Mouse (Mus musculus) megakaryocyte-erythroid progenitor cell, adult 5-6 weeks (primary cell): Measurements from ENCODE around the gene Gm49396. TPM values are rescaled to one million over a fixed set of nuclear protein-coding genes. Genes with fewer than 3 reads are reported as not detected.

Source experiments
- ATAC-seq: replicated peaks from 2 replicates; pipeline ENCODE4 v1.8.0; 2016; ENCODE audit warnings: mild to moderate bottlenecking, inconsistent platforms; ENCODE audit not compliant: severe bottlenecking, poor library complexity, low FRiP score, low TSS enrichment
- total RNA-seq, 2 experiments: library from RNA; stranded (forward) in 1 of 2; stranded (reverse) in 1 of 2; fragments of 200-1000, 215-1000 nt in 1 of 2; fragments of >200 nt in 1 of 2; fragmentation: Nextera tagmentation in 1 of 2; gene quantifications; 2 replicates each; pipeline ENCODE4 v1.2.3; 2014 to 2017

Gene Gm49396
- total RNA-seq, 2 experiments from 2014 or later: 1.5 to 14.0 TPM

GRCm38 (mm10) chr7:30551445-30552101, 11.6 kb upstream of the Gm49396 start:
- ATAC-seq: peak; percentile 46

- ATAC-seq: peak; percentile 88
Measured at GRCm38 (mm10) chr7:30552102-30553020, 10.8 kb upstream of the Gm49396 start, which contains the start of the genes Hspb6 and Proser3. Gene Hspb6, plus strand, starts transcription at chr7:30552178. Gene Proser3, minus strand, starts transcription at chr7:30552299.

GRCm38 (mm10) chr7:30553021-30553589, 10.0 kb upstream of the Gm49396 start:
- 0 out of 2 replicates have a peak, but pooled peaks have one; percentile 11 for ATAC-seq

- no peak for ATAC-seq
Measured at GRCm38 (mm10) chr7:30553810-30554584, 9.1 kb upstream of the Gm49396 start.

- no peak for ATAC-seq
Measured at GRCm38 (mm10) chr7:30556894-30557536, 6.1 kb upstream of the Gm49396 start.

- no peak for ATAC-seq
Measured at GRCm38 (mm10) chr7:30557901-30558514, 5.1 kb upstream of the Gm49396 start.

GRCm38 (mm10) chr7:30558656-30559442, 4.3 kb upstream of the Gm49396 start:
- ATAC-seq: no peak

- ATAC-seq: peak; percentile 77
Measured at GRCm38 (mm10) chr7:30559443-30559954, 3.6 kb upstream of the Gm49396 start, which contains the start of gene Lin37. Gene Lin37, minus strand, starts transcription at chr7:30559838.

GRCm38 (mm10) chr7:30560296-30560695, 2.8 kb upstream of the Gm49396 start:
- ATAC-seq: no peak

- ATAC-seq: no peak
Measured at GRCm38 (mm10) chr7:30562526-30563116, 523 bp upstream of the Gm49396 start.

- ATAC-seq: no peak
Measured at GRCm38 (mm10) chr7:30563906-30564280, 749 bp downstream of the Gm49396 start.

- ATAC-seq: no peak
Measured at GRCm38 (mm10) chr7:30564970-30565571, 1.9 kb downstream of the Gm49396 start, which contains the start of gene Igflr1. Gene Igflr1, plus strand, starts transcription at chr7:30565427.

- no peak for ATAC-seq
Measured at GRCm38 (mm10) chr7:30566033-30566432, 2.9 kb downstream of the Gm49396 start.

GRCm38 (mm10) chr7:30567555-30567954, 4.4 kb downstream of the Gm49396 start:
- no peak for ATAC-seq

- ATAC-seq: peak; percentile 69
Measured at GRCm38 (mm10) chr7:30572389-30572788, 9.2 kb downstream of the Gm49396 start.

- peak; percentile 86 for ATAC-seq
Measured at GRCm38 (mm10) chr7:30572969-30573368, 9.8 kb downstream of the Gm49396 start.

- ATAC-seq: no peak
Measured at GRCm38 (mm10) chr7:30579950-30580349, 16.8 kb downstream of the Gm49396 start.
